Mouse (Mus musculus) spleen, postnatal 4 days (tissue): ENCODE measurements at regions not wholly inside any gene's neighbourhood (a gene's known extent, or its start where the extent isn't known, plus 50 kb on each side); places are given as distances from the start of the nearest gene placed in this dataset.
A peak's percentile ranks its signal among the peaks of the same experiment; 100 is the strongest.

Source experiments
- DNase-seq, 2 experiments: peaks; one replicate each; pipeline ENCODE4 v3.0.0; 2022; ENCODE audit warnings: low spot score in 2 of 2

GRCm38 (mm10) chr9:52241577-52241976, 73.2 kb upstream of the Zc3h12c start:
- no peak for DNase-seq

GRCm38 (mm10) chr9:52240585-52241320, 72.4 kb upstream of the Zc3h12c start:
- DNase-seq: no peak

DNA sequence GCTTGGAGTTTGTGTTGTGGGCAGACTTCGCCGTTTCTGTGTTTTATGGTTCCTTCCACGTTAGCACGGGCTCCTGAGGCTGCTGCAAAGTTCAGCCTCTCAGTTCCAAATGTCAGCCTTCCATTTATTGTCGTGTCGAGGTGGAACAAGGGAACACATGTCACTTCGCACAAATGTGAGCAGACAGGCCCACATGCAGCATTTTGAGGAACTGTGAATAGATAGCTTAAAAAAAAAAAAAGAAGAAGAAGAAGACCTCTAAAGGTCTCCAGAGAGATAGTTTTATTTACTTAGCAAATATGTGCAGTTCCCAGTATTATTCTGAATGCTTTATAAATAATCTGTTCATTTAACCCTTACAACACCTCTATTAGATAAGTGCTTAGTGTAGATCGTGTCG, 66.4 kb upstream of the Zc3h12c start:
- DNase-seq: no peak

GRCm38 (mm10) chr9:52229589-52229988, 61.2 kb upstream of the Zc3h12c start:
- DNase-seq: peak; percentile 47 to 71

- no peak for DNase-seq
These were observed 57.3 kb upstream of the Zc3h12c start for GRCm38 (mm10) chr9:52225646-52226045.

DNA sequence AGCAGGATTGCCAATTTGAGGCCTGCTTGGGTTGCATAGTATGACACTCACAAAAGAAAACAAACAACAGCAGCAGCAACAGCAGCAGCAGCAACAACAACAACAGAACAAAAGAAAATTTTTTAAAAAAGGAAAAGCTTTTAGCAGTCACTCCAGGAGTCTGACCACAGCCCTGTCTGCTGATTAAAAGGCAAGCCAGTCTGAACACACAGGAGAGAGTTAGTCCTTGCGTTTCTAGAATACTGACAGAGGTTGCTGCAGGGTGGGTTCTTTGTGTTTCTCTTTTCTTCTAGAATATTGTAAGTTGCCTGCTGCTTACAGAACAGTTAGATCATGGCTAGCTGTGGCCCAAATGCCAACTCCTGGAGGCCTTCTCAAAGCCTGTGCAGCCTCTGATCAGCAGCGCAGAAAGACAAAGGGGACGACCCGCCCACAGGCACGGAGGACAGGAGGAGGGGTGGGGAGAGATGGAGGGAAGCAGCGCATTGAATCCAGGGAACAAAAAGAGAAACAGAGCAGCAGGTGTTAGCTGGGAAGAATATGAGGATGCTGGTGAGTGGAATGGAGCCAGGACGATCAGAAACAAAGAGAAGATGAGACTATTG, 55.2 kb upstream of the Zc3h12c start:
- DNase-seq: no peak
